Mouse (Mus musculus): ENCODE data around the gene Commd3. TPM values are rescaled to one million over a fixed set of nuclear protein-coding genes. Genes with fewer than 3 reads are reported as not detected.

Gene Commd3
- polyA plus RNA-seq, 2 experiments: 36.2 to 101 TPM

GRCm38 (mm10) chr2:18686386-18686785, 14.2 kb downstream of the Commd3 start:
- H3K4me2 ChIP-seq (ENCODE audit: low read depth): no peak overlapping the region
- H3K9ac ChIP-seq (replicated peaks): no peak overlapping the region
- H3K4me3 ChIP-seq (ENCODE audit: insufficient read depth in 1 of 2, low read depth in 2 of 2, low read length in 2 of 2): no peak overlapping the region
- H3K4me1 ChIP-seq (replicated peaks; ENCODE audit: control insufficient read depth in 2 of 2, insufficient read depth in 2 of 2, low read length in 1 of 2): peaks cover 0 to 4% of the 10 kb centered on the region in 2 experiments; a peak in 1 of 4 replicates
- 39% methylated on average over 6 of the region's 6 CpGs for WGBS (ENCODE audit: insufficient replicate concordance)
- no peak overlapping the region for H3K27ac ChIP-seq
- no peaks in the 10 kb centered on the region for H3K36me3 ChIP-seq (replicated peaks; ENCODE audit: control insufficient read depth, insufficient read depth, low read depth)
- TF ChIP-seq EP300 (IDR thresholded peaks at IDR 0.05; ENCODE audit: low read depth) (no peak), CTCF (IDR thresholded peaks at IDR 0.05; ENCODE audit: low read depth) (no peak)
- ATAC-seq (ENCODE audit: insufficient read depth) (no peak), DNase-seq (ENCODE audit: low read depth in 3 of 3, low spot score in 3 of 3) (no peak)
- H3K9me3 ChIP-seq (ENCODE audit: control insufficient read depth, low read length): no peaks in the 10 kb centered on the region
- peaks cover 52% of the 10 kb centered on the region for H3K27me3 ChIP-seq (ENCODE audit: control insufficient read depth, insufficient read depth, low read length)

- H3K27ac ChIP-seq: no peak overlapping the region
Observed at GRCm38 (mm10) chr2:18686826-18687519, 14.8 kb downstream of the Commd3 start.

DNA sequence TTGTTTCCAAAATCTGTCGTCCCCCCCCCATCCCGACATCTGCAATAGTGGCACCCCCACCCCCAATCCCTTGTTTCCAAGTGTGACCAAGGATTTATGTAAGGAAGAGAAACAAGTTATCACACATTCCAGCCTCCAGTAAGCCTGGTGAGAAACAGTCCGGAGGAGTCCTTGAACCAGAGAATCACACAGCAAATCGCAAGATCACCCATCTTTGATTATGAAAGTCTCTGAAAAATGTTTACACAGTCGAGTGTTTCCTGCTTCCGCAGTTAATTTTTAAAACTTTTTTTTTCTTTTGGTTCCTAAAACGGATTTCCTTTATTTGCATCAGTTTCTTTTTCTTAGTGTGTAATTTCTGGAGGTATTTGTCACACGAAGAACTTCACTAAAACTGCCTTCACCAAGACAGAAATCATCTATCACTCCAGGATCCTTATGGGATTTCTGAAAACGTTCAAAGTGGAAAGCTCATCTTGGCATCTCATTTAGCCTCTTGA, 15.5 kb downstream of the Commd3 start:
- no peaks in the 10 kb centered on the region for H3K9me3 ChIP-seq (ENCODE audit: control insufficient read depth, low read length)
- H3K9ac ChIP-seq (replicated peaks): no peak overlapping the region
- no peak overlapping the region for H3K4me2 ChIP-seq (ENCODE audit: low read depth)
- DNase-seq (ENCODE audit: low read depth in 3 of 3, low spot score in 3 of 3) (no peak), ATAC-seq (ENCODE audit: insufficient read depth) (no peak)
- no peak overlapping the region for H3K4me3 ChIP-seq (ENCODE audit: insufficient read depth in 1 of 2, low read depth in 2 of 2, low read length in 2 of 2)
- peaks cover 0 to 4% of the 10 kb centered on the region in 2 experiments; a peak in 1 of 4 replicates for H3K4me1 ChIP-seq (replicated peaks; ENCODE audit: control insufficient read depth in 2 of 2, insufficient read depth in 2 of 2, low read length in 1 of 2)
- TF ChIP-seq EP300 (IDR thresholded peaks at IDR 0.05; ENCODE audit: low read depth) (no peak), CTCF (IDR thresholded peaks at IDR 0.05; ENCODE audit: low read depth) (no peak)
- peaks cover 65% of the 10 kb centered on the region for H3K27me3 ChIP-seq (ENCODE audit: control insufficient read depth, insufficient read depth, low read length)
- no peak overlapping the region for H3K27ac ChIP-seq
- no peaks in the 10 kb centered on the region for H3K36me3 ChIP-seq (replicated peaks; ENCODE audit: control insufficient read depth, insufficient read depth, low read depth)
- 3% methylated on average over 9 of the region's 9 CpGs for WGBS (ENCODE audit: insufficient replicate concordance)

More at GRCm38 (mm10) chr2:18686826-18687519, 14.8 kb downstream of the Commd3 start:
- Histone ChIP-seq H3K9me3 (ENCODE audit: control insufficient read depth, low read length) (no peaks in the 10 kb centered on the region), H3K27me3 (ENCODE audit: control insufficient read depth, insufficient read depth, low read length) (peaks cover 57% of the 10 kb centered on the region), H3K4me2 (ENCODE audit: low read depth) (no peak overlapping the region), H3K4me3 (ENCODE audit: insufficient read depth in 1 of 2, low read depth in 2 of 2, low read length in 2 of 2) (no peak overlapping the region), H3K9ac (replicated peaks) (no peak overlapping the region), H3K36me3 (replicated peaks; ENCODE audit: control insufficient read depth, insufficient read depth, low read depth) (no peaks in the 10 kb centered on the region), H3K4me1 (replicated peaks; ENCODE audit: control insufficient read depth in 2 of 2, insufficient read depth in 2 of 2, low read length in 1 of 2) (peaks cover 0 to 4% of the 10 kb centered on the region in 2 experiments; a peak in 1 of 4 replicates)
- TF ChIP-seq CTCF (IDR thresholded peaks at IDR 0.05; ENCODE audit: low read depth) (no peak), EP300 (IDR thresholded peaks at IDR 0.05; ENCODE audit: low read depth) (no peak)
- ATAC-seq (ENCODE audit: insufficient read depth) (no peak), DNase-seq (ENCODE audit: low read depth in 3 of 3, low spot score in 3 of 3) (no peak)
- WGBS (ENCODE audit: insufficient replicate concordance): 18% methylated on average over 8 of the region's 8 CpGs

GRCm38 (mm10) chr2:18688286-18688685, 16.1 kb downstream of the Commd3 start:
- DNase-seq (ENCODE audit: low read depth in 3 of 3, low spot score in 3 of 3): no peak
- TF ChIP-seq CTCF (IDR thresholded peaks at IDR 0.05; ENCODE audit: low read depth): no peak

GRCm38 (mm10) chr2:18688708-18689063, 16.5 kb downstream of the Commd3 start:
- Histone ChIP-seq H3K4me1 (replicated peaks; ENCODE audit: control insufficient read depth in 2 of 2, insufficient read depth in 2 of 2, low read length in 1 of 2) (peaks cover 0 to 6% of the 10 kb centered on the region in 2 experiments; a peak in 1 of 4 replicates), H3K36me3 (replicated peaks; ENCODE audit: control insufficient read depth, insufficient read depth, low read depth) (no peaks in the 10 kb centered on the region), H3K4me3 (ENCODE audit: insufficient read depth in 1 of 2, low read depth in 2 of 2, low read length in 2 of 2) (peak overlapping the region in 1 of 2 experiments; percentile 35; a peak in 2 of 4 replicates), H3K27me3 (ENCODE audit: control insufficient read depth, insufficient read depth, low read length) (peaks cover 73% of the 10 kb centered on the region), H3K9ac (replicated peaks) (no peak overlapping the region), H3K9me3 (ENCODE audit: control insufficient read depth, low read length) (no peaks in the 10 kb centered on the region), H3K27ac (no peak overlapping the region), H3K4me2 (ENCODE audit: low read depth) (peak overlapping the region; percentile 42)
- DNase-seq (ENCODE audit: low read depth in 3 of 3, low spot score in 3 of 3) (no peak), ATAC-seq (ENCODE audit: insufficient read depth) (no peak)
- under 1% methylated on average over 38 of the region's 45 CpGs for WGBS (ENCODE audit: insufficient replicate concordance)
- TF ChIP-seq CTCF (IDR thresholded peaks at IDR 0.05; ENCODE audit: low read depth) (no peak), EP300 (IDR thresholded peaks at IDR 0.05; ENCODE audit: low read depth) (no peak)

More at GRCm38 (mm10) chr2:18688286-18688685, 16.1 kb downstream of the Commd3 start:
- Histone ChIP-seq H3K9me3 (ENCODE audit: control insufficient read depth, low read length) (no peaks in the 10 kb centered on the region), H3K4me3 (ENCODE audit: insufficient read depth in 1 of 2, low read depth in 2 of 2, low read length in 2 of 2) (peak overlapping the region in 1 of 2 experiments; percentile 35; a peak in 1 of 4 replicates), H3K4me2 (ENCODE audit: low read depth) (peak overlapping the region; percentile 42), H3K27ac (no peak overlapping the region), H3K27me3 (ENCODE audit: control insufficient read depth, insufficient read depth, low read length) (peaks cover 70% of the 10 kb centered on the region), H3K36me3 (replicated peaks; ENCODE audit: control insufficient read depth, insufficient read depth, low read depth) (no peaks in the 10 kb centered on the region), H3K9ac (replicated peaks) (no peak overlapping the region), H3K4me1 (replicated peaks; ENCODE audit: control insufficient read depth in 2 of 2, insufficient read depth in 2 of 2, low read length in 1 of 2) (peaks cover 0 to 4% of the 10 kb centered on the region in 2 experiments; a peak in 1 of 4 replicates)
- 4% methylated on average over 6 of the region's 6 CpGs for WGBS (ENCODE audit: insufficient replicate concordance)
- ATAC-seq (ENCODE audit: insufficient read depth): no peak
